Mouse (Mus musculus): ENCODE measurements around the gene Arpc4.
"Not testable (repeated sequence)": the region's sequence is repeated elsewhere in the genome, so short reads cannot be mapped to it uniquely, and the experiment has no call there.

Arpc4 gene

GRCm38 (mm10) chr6:113377496-113378385 is at the start of gene Arpc4, which contains the start of gene Tada3:
Gene Arpc4 (plus strand): TSS chr6:113378115.
Gene Tada3 (minus strand): TSS chr6:113377883.
- DNase-seq (ENCODE audit: low read depth, low spot score) = peak; percentile 87

- no peak for DNase-seq (ENCODE audit: low read depth, low spot score)
Observed at GRCm38 (mm10) chr6:113329396-113329795, 48.5 kb upstream of the Arpc4 start.

DNA sequence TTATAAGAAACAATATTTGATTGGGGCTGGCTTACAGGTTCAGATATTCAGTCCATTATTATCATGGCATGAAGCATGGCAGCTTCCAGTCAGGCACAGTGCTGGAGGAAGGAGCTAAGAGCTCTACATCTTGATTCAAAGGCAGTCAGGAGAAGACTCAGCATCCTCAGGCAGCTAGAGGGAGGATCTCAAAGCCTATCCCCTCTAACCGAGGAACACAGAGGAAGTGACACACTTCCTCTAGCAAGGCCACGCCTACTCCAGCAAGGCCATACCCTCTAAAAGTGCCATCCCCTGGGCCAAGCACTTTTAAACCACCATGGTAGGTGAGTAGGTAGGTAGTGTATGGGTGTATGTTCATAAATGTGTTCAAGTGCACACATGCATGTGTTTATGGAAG is 47.4 kb upstream of the Arpc4 start:
- no peak for DNase-seq (ENCODE audit: low read depth, low spot score)

DNA sequence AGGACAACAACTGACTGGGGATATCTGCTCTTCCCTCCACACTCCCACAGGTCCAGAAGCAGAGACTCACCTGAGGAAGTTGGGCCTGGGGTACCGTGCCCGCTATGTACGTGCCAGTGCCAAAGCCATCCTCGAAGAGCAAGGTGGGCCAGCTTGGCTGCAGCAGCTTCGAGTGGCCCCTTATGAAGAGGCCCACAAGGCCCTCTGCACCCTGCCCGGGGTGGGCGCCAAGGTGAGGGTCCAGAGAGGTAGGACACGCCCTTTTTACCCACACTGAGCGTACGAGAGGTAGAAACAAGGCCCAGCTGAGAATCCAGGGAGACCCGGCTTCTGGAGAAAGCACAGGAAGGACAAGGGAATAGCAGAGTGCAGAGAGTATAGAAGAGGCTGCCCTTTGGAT is 46.2 kb upstream of the Arpc4 start:
- DNase-seq (ENCODE audit: low read depth, low spot score) = no peak

GRCm38 (mm10) chr6:113332734-113333133 is 45.2 kb upstream of the Arpc4 start:
- not testable (repeated sequence) for DNase-seq (ENCODE audit: low read depth, low spot score)

DNA sequence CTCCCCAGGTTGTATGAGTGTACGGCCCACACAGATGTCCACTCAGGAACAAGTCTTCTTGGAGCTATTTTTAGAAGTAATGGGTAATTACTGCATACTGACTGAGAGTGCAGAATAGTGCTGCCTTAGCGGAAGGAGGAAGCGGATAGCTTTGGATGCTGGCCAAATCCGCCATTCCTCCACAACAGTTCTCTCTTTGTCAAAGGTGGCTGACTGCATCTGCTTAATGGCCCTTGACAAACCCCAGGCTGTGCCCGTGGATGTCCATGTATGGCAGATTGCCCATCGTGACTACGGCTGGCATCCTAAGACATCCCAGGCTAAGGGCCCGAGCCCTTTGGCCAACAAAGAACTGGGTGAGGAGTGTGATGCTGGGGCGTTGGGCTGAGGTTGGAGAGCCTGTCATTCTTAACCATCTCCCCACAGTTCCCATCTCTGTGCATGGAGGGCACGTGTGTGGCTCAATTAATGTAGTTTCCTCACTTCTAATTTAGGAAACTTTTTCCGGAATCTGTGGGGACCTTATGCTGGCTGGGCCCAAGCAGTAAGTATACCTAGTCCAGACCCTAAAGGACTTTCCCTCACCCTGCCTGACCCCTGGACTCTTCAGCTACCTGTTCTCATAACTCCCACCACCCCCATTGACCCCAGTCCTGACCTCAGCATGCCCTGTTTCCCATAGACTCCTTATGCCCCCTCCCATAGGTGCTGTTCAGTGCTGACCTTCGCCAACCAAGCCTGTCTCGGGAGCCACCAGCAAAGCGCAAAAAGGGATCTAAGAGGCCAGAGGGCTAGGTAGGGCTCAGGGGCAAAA is 44.6 kb upstream of the Arpc4 start:
- peak; percentile 37 for DNase-seq (ENCODE audit: low read depth, low spot score)

GRCm38 (mm10) chr6:113334216-113334615 is 43.7 kb upstream of the Arpc4 start:
- no peak for DNase-seq (ENCODE audit: low read depth, low spot score)

GRCm38 (mm10) chr6:113336852-113337620 is 40.9 kb upstream of the Arpc4 start:
- no peak for DNase-seq (ENCODE audit: low read depth, low spot score)

DNA sequence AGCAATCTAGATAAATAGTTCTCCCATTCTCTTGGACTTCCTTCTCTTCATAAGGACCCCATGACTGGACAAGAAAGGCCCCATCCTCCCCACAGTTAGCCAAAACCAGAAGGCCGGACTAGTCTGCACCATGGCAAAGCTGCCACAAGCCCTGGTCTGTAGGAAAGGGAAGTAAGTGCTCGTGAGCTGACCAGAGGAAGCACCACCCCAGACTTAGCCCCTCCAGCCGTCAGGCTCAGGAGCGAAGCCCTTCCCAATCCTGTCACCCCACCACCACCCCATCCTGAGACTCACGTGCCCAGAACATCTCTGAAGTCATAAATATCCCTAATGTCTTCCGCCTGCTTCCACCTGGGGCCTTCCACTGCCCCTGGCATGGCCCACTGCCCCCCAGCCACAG is 36.3 kb upstream of the Arpc4 start:
- no peak for DNase-seq (ENCODE audit: low read depth, low spot score)

GRCm38 (mm10) chr6:113342297-113342696 is 35.6 kb upstream of the Arpc4 start:
- no peak for DNase-seq (ENCODE audit: low read depth, low spot score)

DNA sequence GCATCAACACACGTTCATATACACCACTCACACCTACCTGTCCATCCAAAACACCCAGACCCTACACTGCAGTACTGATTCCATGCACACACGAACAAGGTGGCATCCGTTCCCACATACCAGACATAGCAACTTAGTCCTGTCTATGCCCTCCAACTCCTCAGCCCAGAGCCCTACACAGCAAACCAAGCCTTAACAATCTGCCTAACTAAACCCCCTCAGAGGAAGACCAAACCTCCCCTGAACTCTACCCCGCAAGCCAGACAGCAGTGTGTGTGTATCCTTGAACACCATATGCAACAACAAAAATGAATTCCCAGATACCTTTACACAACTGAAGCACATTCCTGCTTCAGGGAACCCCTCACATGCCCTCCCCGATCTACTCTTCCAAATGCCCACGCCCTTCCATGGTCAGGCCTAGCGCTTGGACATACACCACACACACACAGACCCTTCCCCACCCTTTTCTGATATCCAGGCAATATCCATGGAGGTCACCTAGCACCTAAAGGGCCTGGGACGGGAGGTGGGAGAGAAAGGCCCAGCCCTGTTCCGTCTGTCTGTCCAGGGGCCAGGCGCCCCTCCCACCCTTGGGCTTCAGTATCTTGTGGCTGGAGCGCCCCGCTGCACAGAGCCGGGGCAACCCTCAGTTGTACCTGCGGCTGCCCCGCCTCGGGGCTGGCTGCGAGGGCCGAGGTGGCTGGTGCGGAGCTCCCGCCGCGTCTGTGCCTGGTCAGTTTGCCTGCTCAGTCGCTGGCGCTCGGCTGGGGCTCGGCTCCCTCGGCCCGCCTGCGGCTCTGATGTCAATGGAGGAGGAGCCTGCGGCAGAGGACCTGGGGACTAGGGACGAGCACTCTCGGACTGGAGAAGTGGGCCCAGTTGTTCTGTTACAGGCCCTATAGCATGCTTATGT is 34.5 kb upstream of the Arpc4 start, which contains the start of gene Camk1:
Gene Camk1, minus strand, starts transcription at position 808 of the 916 bp plus-strand sequence.
- no peak for DNase-seq (ENCODE audit: low read depth, low spot score)

GRCm38 (mm10) chr6:113344321-113344720 is 33.6 kb upstream of the Arpc4 start:
- no peak for DNase-seq (ENCODE audit: low read depth, low spot score)

DNA sequence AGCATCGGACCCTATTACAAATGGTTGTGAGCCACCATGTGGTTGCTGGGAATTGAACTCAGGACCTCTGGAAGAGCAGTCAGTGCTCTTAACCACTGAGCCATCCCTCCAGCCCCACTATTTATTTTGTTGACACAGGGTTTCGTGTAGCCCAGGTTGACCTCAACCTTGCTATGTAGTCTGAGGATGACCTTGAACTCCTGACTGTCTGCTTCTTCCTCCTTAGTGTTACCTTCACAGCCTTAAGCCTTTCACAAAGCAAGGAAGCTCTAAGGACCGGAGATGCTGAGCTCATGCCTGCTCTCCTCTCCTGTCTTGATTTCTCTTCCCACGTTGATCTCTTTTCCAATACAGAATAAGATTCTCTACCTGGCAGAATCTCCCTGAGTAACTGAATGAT is 31.0 kb upstream of the Arpc4 start:
- no peak for DNase-seq (ENCODE audit: low read depth, low spot score)

DNA sequence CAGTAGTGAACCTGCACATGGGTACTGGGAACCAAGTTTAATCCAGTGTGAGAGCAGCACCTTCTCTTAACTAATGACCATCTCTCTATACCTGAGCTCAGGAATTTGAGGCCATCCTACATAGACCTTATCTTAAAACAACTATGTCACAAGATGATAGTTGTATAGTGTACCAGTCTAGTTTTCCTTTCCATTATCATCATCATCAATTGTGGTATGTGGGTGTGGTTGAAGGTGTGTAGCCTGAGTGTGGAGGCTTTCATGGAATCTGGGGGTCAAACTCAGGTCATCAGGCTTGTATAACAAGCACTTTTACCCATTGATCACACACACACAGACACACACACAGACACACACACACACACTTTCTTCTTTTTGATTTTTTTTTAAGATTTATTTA is 27.4 kb upstream of the Arpc4 start:
- no peak for DNase-seq (ENCODE audit: low read depth, low spot score)

- DNase-seq (ENCODE audit: low read depth, low spot score) = no peak
Observed at GRCm38 (mm10) chr6:113351161-113351560, 26.8 kb upstream of the Arpc4 start.

GRCm38 (mm10) chr6:113351653-113352052 is 26.3 kb upstream of the Arpc4 start:
- DNase-seq (ENCODE audit: low read depth, low spot score) = no peak

DNA sequence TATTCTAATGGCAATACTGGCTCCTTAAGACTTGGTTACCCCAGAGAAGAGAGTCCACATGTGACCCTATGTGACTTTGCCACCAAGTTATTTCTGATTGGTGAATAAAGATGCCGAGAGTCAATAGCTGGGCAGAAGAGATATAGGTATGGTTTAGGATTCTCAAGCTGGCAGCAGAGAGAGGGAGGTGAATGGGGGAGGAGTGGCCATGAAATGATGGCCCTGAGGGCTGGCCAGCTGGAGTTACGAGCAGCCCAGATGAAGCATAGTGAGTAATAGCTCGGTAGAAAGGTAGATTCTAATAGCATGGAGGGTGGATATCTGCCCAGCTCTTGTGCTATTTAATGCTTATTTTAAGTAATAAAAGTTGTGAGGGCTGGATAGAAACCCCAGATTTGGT is 25.1 kb upstream of the Arpc4 start:
- no peak for DNase-seq (ENCODE audit: low read depth, low spot score)

DNA sequence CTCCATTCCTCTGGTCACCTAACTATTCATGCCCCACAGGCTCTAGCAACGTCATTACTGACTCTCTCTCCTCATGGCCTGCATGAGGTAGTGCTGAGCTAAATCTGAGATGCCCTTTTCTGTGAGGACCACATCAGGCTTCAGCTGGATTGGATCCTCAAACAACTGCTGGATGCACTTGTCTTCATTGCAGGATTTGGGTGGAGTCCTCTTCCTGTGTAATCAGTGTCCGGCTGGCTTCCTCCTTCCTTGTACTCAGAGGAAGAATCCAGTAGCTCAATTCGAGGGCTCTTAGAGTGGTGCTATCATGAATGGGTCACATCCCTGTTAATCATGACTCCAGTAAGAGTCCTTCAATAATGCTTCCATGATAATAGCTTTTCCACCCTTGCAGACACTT is 24.2 kb upstream of the Arpc4 start:
- no peak for DNase-seq (ENCODE audit: low read depth, low spot score)

GRCm38 (mm10) chr6:113361476-113361875 is 16.4 kb upstream of the Arpc4 start:
- DNase-seq (ENCODE audit: low read depth, low spot score) = no peak

DNA sequence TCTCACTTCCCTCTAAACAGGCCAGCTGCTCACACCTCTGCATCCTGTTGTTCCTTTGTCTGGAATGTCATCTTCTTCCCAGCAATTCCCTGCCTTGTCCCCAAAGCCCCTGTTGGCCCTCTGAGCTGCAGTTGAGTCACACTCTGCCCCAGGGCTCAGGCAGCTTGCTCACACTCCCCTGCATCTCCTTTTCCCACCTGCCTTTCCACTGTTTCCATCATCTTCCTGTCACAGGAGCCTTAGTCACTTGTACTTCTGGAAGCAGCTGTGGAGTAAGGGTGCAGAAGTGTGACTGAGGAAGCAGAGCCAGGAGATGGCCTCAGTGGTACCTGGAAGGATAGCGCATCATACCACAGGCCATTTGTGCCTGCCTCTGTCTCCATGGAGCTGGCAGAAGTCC is 15.7 kb upstream of the Arpc4 start:
- DNase-seq (ENCODE audit: low read depth, low spot score) = no peak
